In genomic region chr9:99846820-99847219, GRCm38 (mm10) we compare ENCODE assay signal across 9 mouse cellular contexts. TPM values are rescaled to one million over a fixed set of nuclear protein-coding genes. Genes with fewer than 3 reads are reported as not detected.
DNase-seq lines count a peak whose midpoint lies in the region; ATAC-seq lines count a peak whose summit lies in the region.
"Had no signal": no experiment of that assay in that cellular context is flagged by ENCODE, and none has a peak within 500 bp of the region (broad histone marks: within the 10 kb centered on the region; RNA-seq: fewer than 3 reads in every experiment).

No protein-coding gene starts in this region.

- ATAC-seq in stomach, embryonic 14.5 days (ENCODE audit: insufficient number of reproducible peaks, insufficient read depth, low FRiP score, low read depth) = peak; percentile 49; the same call in 1 of the 2 replicates

- no peak overlapping the region for H3K4me3 ChIP-seq in stomach, embryonic 14.5 days (ENCODE audit: low read depth, low read length)
- H3K4me3 ChIP-seq: megakaryocyte, embryonic 14.5 days had no signal

- H3K9me3 ChIP-seq in stomach, embryonic 14.5 days (ENCODE audit: control insufficient read depth, low read depth, low read length) = no peaks in the 10 kb centered on the region
- H3K9me3 ChIP-seq: megakaryocyte, embryonic 14.5 days had no signal

- DNase-seq in heart, adult 18-20 months = peak; percentile 23 to 79
- DNase-seq in heart, postnatal 25 days (ENCODE audit: low spot score) = no peak
- DNase-seq in adipocyte (ENCODE audit: low spot score) = peak; percentile 84
- peak; percentile 93 for DNase-seq in embryo, embryonic 10 days (ENCODE audit: low spot score)
- DNase-seq in heart, adult 8-10 months (ENCODE audit: low spot score) = peak; percentile 23
- peak; percentile 24 for DNase-seq in layer of hippocampus, adult 9-11 months
- DNase-seq in lung, postnatal 36 days = peak; percentile 71

- no peak overlapping the region for H3K9ac ChIP-seq in stomach, embryonic 14.5 days (replicated peaks; ENCODE audit: low read depth, low read length)

- H3K4me2 ChIP-seq in stomach, embryonic 14.5 days (replicated peaks; ENCODE audit: low read depth, low read length) = no peak overlapping the region

- 1% methylated on average over 4 of the region's 4 CpGs for WGBS in stomach, embryonic 14.5 days

- H3K4me1 ChIP-seq in stomach, embryonic 14.5 days (ENCODE audit: control insufficient read depth, insufficient read depth, low read length) = no peaks in the 10 kb centered on the region
- H3K4me1 ChIP-seq: megakaryocyte, embryonic 14.5 days had no signal

- H3K27me3 ChIP-seq in stomach, embryonic 14.5 days (ENCODE audit: control insufficient read depth, insufficient read depth, low read length) = no peaks in the 10 kb centered on the region

- no peaks in the 10 kb centered on the region for H3K36me3 ChIP-seq in stomach, embryonic 14.5 days (ENCODE audit: control insufficient read depth, insufficient read depth, low read length)

- intact Hi-C loops in heart, postnatal 25 days (cut with DNase I) = loop anchor here (1.0 to 5.0 kb wide), 3 partner anchors 535 to 599 kb away; no protein-coding TSS in a partner anchor

- H3K27ac ChIP-seq in stomach, embryonic 14.5 days (ENCODE audit: low read length) = no peak overlapping the region

RNA-seq across cellular contexts. Expression of gene Sox14, which starts 29.1 kb away (rescaled TPM):
- not detected for total RNA-seq in heart, adult 18-20 months (2021)
- not detected for total RNA-seq in heart, postnatal 25 days (2021)
- not detected for total RNA-seq in heart, adult 8-10 months (2022)
- polyA plus RNA-seq in stomach, embryonic 14.5 days (2014; fragmentation: Nextera tagmentation; extraction: Ambion mirVana) = not detected in 2 replicates
